Mouse (Mus musculus) left cerebral cortex, adult 18-20 months (tissue): ENCODE measurements around the gene Olfr651. TPM values are rescaled to one million over a fixed set of nuclear protein-coding genes. Genes with fewer than 3 reads are reported as not detected.
"Not testable (repeated sequence)": the region's sequence is repeated elsewhere in the genome, so short reads cannot be mapped to it uniquely, and the experiment has no call there.

Experiments used
- DNase-seq, 2 experiments: peaks; one replicate each; pipeline ENCODE4 v3.0.0; 2021 to 2022; ENCODE audit warnings: low spot score in 2 of 2, mixed read lengths in 1 of 2
- long read RNA-seq, 2 experiments: library from polyadenylated mRNA; stranded (forward); transcript quantifications; one replicate each; pipeline ENCODE4 v2.0.0; 2021
- total RNA-seq, 2 experiments: library from RNA; stranded (reverse); gene quantifications; 2 replicates each; pipeline ENCODE4 v1.2.3; 2021

Gene Olfr651
- total RNA-seq = not detected
- long read RNA-seq, experiment 1 = 0 reads
- long read RNA-seq, experiment 2 = 0 reads

- DNase-seq = no peak
These were observed at the start of gene Olfr651 for GRCm38 (mm10) chr7:104549833-104550232. Olfr651 (plus strand) TSS chr7:104550133.

- DNase-seq = not testable (repeated sequence)
These were observed 48.7 kb upstream of the Olfr651 start for GRCm38 (mm10) chr7:104501186-104501585.

- no peak for DNase-seq
These were observed 48.2 kb upstream of the Olfr651 start for GRCm38 (mm10) chr7:104501589-104502371.

GRCm38 (mm10) chr7:104507421-104508065, 42.4 kb upstream of the Olfr651 start, which contains the start of gene Trim30d:
Trim30d (minus strand) TSS chr7:104507849.
- DNase-seq = not testable (repeated sequence)

- DNase-seq = no peak
These were observed 2.8 kb downstream of the Olfr651 start for GRCm38 (mm10) chr7:104552700-104553099.

GRCm38 (mm10) chr7:104560601-104561000, 10.7 kb downstream of the Olfr651 start, which contains the start of gene Olfr652:
Olfr652 (plus strand) TSS chr7:104560901.
- no peak for DNase-seq

- DNase-seq = no peak
These were observed 27.1 kb downstream of the Olfr651 start, which contains the start of gene Olfr653 for GRCm38 (mm10) chr7:104577014-104577413. Olfr653 (plus strand) TSS chr7:104577314.

GRCm38 (mm10) chr7:104580846-104581245, 30.9 kb downstream of the Olfr651 start:
- no peak for DNase-seq

GRCm38 (mm10) chr7:104581429-104581828, 31.5 kb downstream of the Olfr651 start:
- no peak for DNase-seq

- no peak for DNase-seq
These were observed 36.8 kb downstream of the Olfr651 start, which contains the start of gene Olfr654 for GRCm38 (mm10) chr7:104586725-104587124. Olfr654 (plus strand) TSS chr7:104587025.

- DNase-seq = no peak
These were observed 38.3 kb downstream of the Olfr651 start for GRCm38 (mm10) chr7:104588274-104588673.

GRCm38 (mm10) chr7:104601679-104602078, 51.7 kb downstream of the Olfr651 start, which contains the start of gene Olfr655:
Olfr655 (minus strand) TSS chr7:104601779.
- no peak for DNase-seq

- no peak for DNase-seq
These were observed 53.2 kb downstream of the Olfr651 start for GRCm38 (mm10) chr7:104603173-104603572.

Other genes with a start within 250 kb of the Olfr651 start
- 1 to 10 TPM; 2.2 to 2.6 TPM for gene Trim12a, start 234.7 kb upstream of the Olfr651 start, total RNA-seq
- gene Trim34b, start 220.7 kb upstream of the Olfr651 start, total RNA-seq = not detected
- 1 to 10 TPM; 1.7 TPM for gene Trim12c, start 196.8 kb upstream of the Olfr651 start, total RNA-seq
- under 1 TPM in 1 of 2 experiments, not detected in 1; 0.14 TPM for gene Trim30b, start 180.2 kb upstream of the Olfr651 start, total RNA-seq
- not detected for gene Trim30c, start 149.3 kb upstream of the Olfr651 start, total RNA-seq
- gene Trim30a, start 84.9 kb upstream of the Olfr651 start, total RNA-seq = 1 to 10 TPM in 1 of 2 experiments, under 1 TPM in 1; 0.67 to 1.0 TPM
- under 1 TPM; 0.59 to 0.88 TPM for gene Trim30d, start 42.3 kb upstream of the Olfr651 start, total RNA-seq
- not detected for gene Olfr652, start 10.8 kb downstream of the Olfr651 start, total RNA-seq
- gene Olfr653, start 27.2 kb downstream of the Olfr651 start, total RNA-seq = not detected
- not detected for gene Olfr654, start 36.9 kb downstream of the Olfr651 start, total RNA-seq
- gene Olfr655, start 51.6 kb downstream of the Olfr651 start, total RNA-seq = not detected
- not detected for gene Olfr656, start 63.8 kb downstream of the Olfr651 start, total RNA-seq
- gene Olfr657, start 74.7 kb downstream of the Olfr651 start, total RNA-seq = not detected
- not detected for gene Olfr658, start 97.2 kb downstream of the Olfr651 start, total RNA-seq
- not detected for gene Olfr659, start 116.6 kb downstream of the Olfr651 start, total RNA-seq
- gene Olfr661, start 136.4 kb downstream of the Olfr651 start, total RNA-seq = not detected
- not detected for gene Usp17le, start 227.3 kb downstream of the Olfr651 start, total RNA-seq